Mouse (Mus musculus) left cerebral cortex, adult 8-10 months (tissue): ENCODE data around the gene Rpusd2. TPM values are rescaled to one million over a fixed set of nuclear protein-coding genes. Genes with fewer than 3 reads are reported as not detected.
A peak's percentile ranks its signal among the peaks of the same experiment; 100 is the strongest.
"Not testable (repeated sequence)": the region's sequence is repeated elsewhere in the genome, so short reads cannot be mapped to it uniquely, and the experiment has no call there.

ENCODE experiments used
- DNase-seq, 2 experiments: peaks; one replicate each; pipeline ENCODE4 v3.0.0; 2022; ENCODE audit warnings: low spot score in 2 of 2
- total RNA-seq, 4 experiments: library from RNA; stranded (reverse); gene quantifications; 2 replicates each; pipeline ENCODE4 v1.2.4; 2022

The Rpusd2 gene
- total RNA-seq, result 1 to 10 TPM; 6.6 to 9.1 (median 8.0) TPM

- DNase-seq, result peak; percentile 79 to 91
Observed at GRCm38 (mm10) chr2:119034656-119035396, at the start of gene Rpusd2. TSS of gene Rpusd2 (plus strand) at chr2:119034790.

- peak in 1 of 2 experiments; percentile 60 for DNase-seq
Observed at GRCm38 (mm10) chr2:118995490-118995889, 39.1 kb upstream of the Rpusd2 start.

- no peak for DNase-seq
Observed at GRCm38 (mm10) chr2:118995919-118996797, 38.4 kb upstream of the Rpusd2 start.

- no peak for DNase-seq
Observed at GRCm38 (mm10) chr2:118996798-118997105, 37.8 kb upstream of the Rpusd2 start.

- DNase-seq, result no peak
Observed at GRCm38 (mm10) chr2:118998115-118998866, 36.3 kb upstream of the Rpusd2 start.

- no peak for DNase-seq
Observed at GRCm38 (mm10) chr2:118999025-118999639, 35.5 kb upstream of the Rpusd2 start.

GRCm38 (mm10) chr2:119006886-119007285 is 27.7 kb upstream of the Rpusd2 start:
- DNase-seq, result no peak

GRCm38 (mm10) chr2:119009376-119009775 is 25.2 kb upstream of the Rpusd2 start:
- DNase-seq, result no peak

GRCm38 (mm10) chr2:119014989-119015388 is 19.6 kb upstream of the Rpusd2 start:
- DNase-seq, result no peak

GRCm38 (mm10) chr2:119015604-119016180 is 18.9 kb upstream of the Rpusd2 start:
- no peak for DNase-seq

GRCm38 (mm10) chr2:119016312-119016711 is 18.3 kb upstream of the Rpusd2 start:
- not testable (repeated sequence) for DNase-seq

GRCm38 (mm10) chr2:119017647-119018046 is 16.9 kb upstream of the Rpusd2 start:
- no peak for DNase-seq

GRCm38 (mm10) chr2:119018391-119019122 is 16.0 kb upstream of the Rpusd2 start:
- no peak for DNase-seq

- DNase-seq, result no peak
Observed at GRCm38 (mm10) chr2:119019131-119019530, 15.5 kb upstream of the Rpusd2 start.

GRCm38 (mm10) chr2:119019538-119019937 is 15.1 kb upstream of the Rpusd2 start:
- DNase-seq, result no peak

- DNase-seq, result no peak
Observed at GRCm38 (mm10) chr2:119023154-119023660, 11.4 kb upstream of the Rpusd2 start.

- DNase-seq, result no peak
Observed at GRCm38 (mm10) chr2:119024536-119025238, 9.9 kb upstream of the Rpusd2 start.

GRCm38 (mm10) chr2:119025239-119025616 is 9.4 kb upstream of the Rpusd2 start:
- DNase-seq, result no peak

GRCm38 (mm10) chr2:119026951-119027350 is 7.6 kb upstream of the Rpusd2 start:
- DNase-seq, result no peak
